Mouse (Mus musculus) cerebellum, adult 11-12 months (tissue): ENCODE results near the gene Ssb.
A peak's percentile ranks its signal among the peaks of the same experiment; 100 is the strongest.

Experiments
- DNase-seq: peaks from one replicate; pipeline ENCODE4 v3.0.0; 2022

Ssb gene

GRCm38 (mm10) chr2:69861485-69862091 lies at the start of gene Ssb:
Ssb (plus strand) TSS chr2:69861562.
- DNase-seq = peak; percentile 92

- no peak for DNase-seq
Measured at GRCm38 (mm10) chr2:69816575-69816974, 44.8 kb upstream of the Ssb start.

GRCm38 (mm10) chr2:69818350-69819085 lies 42.8 kb upstream of the Ssb start:
- no peak for DNase-seq

GRCm38 (mm10) chr2:69820201-69820600 lies 41.2 kb upstream of the Ssb start:
- no peak for DNase-seq

- DNase-seq = peak; percentile 24
Measured at GRCm38 (mm10) chr2:69821711-69822110, 39.7 kb upstream of the Ssb start, which contains the start of gene Klhl23. Klhl23 (plus strand) TSS chr2:69821944.

- peak; percentile 60 for DNase-seq
Measured at GRCm38 (mm10) chr2:69822361-69823128, 38.8 kb upstream of the Ssb start.

- peak; percentile 59 for DNase-seq
Measured at GRCm38 (mm10) chr2:69823129-69823677, 38.2 kb upstream of the Ssb start.

- DNase-seq = peak; percentile 23
Measured at GRCm38 (mm10) chr2:69825898-69826297, 35.5 kb upstream of the Ssb start.

GRCm38 (mm10) chr2:69826380-69826779 lies 35.0 kb upstream of the Ssb start:
- peak; percentile 81 for DNase-seq

- DNase-seq = no peak
Measured at GRCm38 (mm10) chr2:69828031-69828430, 33.3 kb upstream of the Ssb start.

GRCm38 (mm10) chr2:69829680-69830079 lies 31.7 kb upstream of the Ssb start:
- DNase-seq = no peak

- DNase-seq = no peak
Measured at GRCm38 (mm10) chr2:69830116-69830515, 31.2 kb upstream of the Ssb start.

GRCm38 (mm10) chr2:69837244-69837967 lies 24.0 kb upstream of the Ssb start:
- DNase-seq = no peak

- DNase-seq = no peak
Measured at GRCm38 (mm10) chr2:69837996-69838395, 23.4 kb upstream of the Ssb start.

GRCm38 (mm10) chr2:69838707-69839106 lies 22.7 kb upstream of the Ssb start:
- DNase-seq = no peak

GRCm38 (mm10) chr2:69840261-69840660 lies 21.1 kb upstream of the Ssb start:
- no peak for DNase-seq

GRCm38 (mm10) chr2:69849215-69849614 lies 12.1 kb upstream of the Ssb start:
- DNase-seq = no peak

GRCm38 (mm10) chr2:69851427-69852058 lies 9.8 kb upstream of the Ssb start:
- no peak for DNase-seq

GRCm38 (mm10) chr2:69856392-69856791 lies 5.0 kb upstream of the Ssb start:
- no peak for DNase-seq

GRCm38 (mm10) chr2:69857882-69858281 lies 3.5 kb upstream of the Ssb start:
- no peak for DNase-seq

- DNase-seq = peak; percentile 41
Measured at GRCm38 (mm10) chr2:69860972-69861452, 350 bp upstream of the Ssb start.

GRCm38 (mm10) chr2:69862117-69862657 lies 825 bp downstream of the Ssb start:
- DNase-seq = no peak
